Mouse (Mus musculus) testis, postnatal 14 days (tissue): Measurements from ENCODE around the gene Klk1b11.
"Not testable (repeated sequence)": the region's sequence is repeated elsewhere in the genome, so short reads cannot be mapped to it uniquely, and the experiment has no call there.

Source experiments
- DNase-seq: peaks from one replicate; pipeline ENCODE4 v3.0.0; 2021; ENCODE audit warnings: low spot score

The Klk1b11 gene

DNA sequence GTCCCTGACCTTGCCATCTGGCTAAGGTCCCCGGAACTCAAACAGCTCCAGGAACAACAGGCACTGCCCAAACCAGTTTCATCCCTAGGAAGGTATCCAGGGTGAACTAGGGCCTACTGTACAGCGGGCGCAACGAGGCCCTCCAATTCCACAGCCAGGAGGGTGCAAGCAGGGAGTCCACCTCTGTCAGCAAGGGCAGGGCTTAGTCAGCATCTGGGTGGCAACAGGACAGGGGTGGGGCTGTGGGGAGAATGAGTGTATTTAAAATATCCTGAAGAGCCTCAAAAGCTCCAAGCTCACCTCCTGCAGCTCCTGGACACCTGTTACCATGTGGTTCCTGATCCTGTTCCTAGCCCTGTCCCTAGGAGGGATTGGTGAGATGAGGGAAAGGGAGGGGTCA is at the start of gene Klk1b11:
Gene Klk1b11, plus strand, starts transcription at position 301 of the 400 bp plus-strand sequence.
- not testable (repeated sequence) for DNase-seq

DNA sequence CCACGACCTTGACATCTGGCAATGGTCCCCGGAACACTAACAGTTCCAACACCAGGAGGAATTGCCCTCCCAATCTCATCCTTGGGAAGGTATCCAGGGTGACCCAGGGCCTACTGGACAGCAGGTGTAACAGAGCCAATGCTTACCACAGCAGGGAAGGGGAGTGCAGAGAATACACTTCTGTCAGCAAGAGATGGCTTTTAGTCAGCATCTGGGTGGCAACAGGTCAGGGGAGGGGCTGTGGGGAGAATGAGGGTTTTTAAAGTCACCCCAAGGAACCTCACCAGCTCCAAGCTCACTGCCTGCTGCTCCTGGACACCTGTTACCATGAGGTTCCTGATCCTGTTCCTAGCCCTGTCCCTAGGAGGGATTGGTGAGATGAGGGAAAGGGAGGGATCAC is 45.3 kb upstream of the Klk1b11 start, which contains the start of gene Klk1b8:
Gene Klk1b8, plus strand, starts transcription at position 301 of the 400 bp plus-strand sequence.
- DNase-seq = no peak

DNA sequence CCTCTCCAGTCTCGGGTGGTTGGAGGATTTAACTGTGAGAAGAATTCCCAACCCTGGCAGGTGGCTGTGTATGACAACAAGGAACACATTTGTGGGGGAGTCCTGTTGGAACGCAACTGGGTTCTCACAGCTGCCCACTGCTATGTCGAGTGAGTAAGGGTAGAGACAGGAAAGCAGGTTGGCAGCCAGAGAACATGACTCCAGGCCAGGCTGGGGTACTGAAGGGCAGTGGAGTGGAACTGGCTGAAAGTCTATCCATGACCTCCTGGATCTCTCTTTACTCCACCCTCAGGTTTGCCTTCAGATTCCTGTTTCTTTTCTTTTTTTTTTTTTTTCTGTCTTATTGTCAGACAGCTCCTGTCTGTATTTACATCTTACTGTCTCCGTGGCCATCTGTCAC is 43.0 kb upstream of the Klk1b11 start:
- no peak for DNase-seq

DNA sequence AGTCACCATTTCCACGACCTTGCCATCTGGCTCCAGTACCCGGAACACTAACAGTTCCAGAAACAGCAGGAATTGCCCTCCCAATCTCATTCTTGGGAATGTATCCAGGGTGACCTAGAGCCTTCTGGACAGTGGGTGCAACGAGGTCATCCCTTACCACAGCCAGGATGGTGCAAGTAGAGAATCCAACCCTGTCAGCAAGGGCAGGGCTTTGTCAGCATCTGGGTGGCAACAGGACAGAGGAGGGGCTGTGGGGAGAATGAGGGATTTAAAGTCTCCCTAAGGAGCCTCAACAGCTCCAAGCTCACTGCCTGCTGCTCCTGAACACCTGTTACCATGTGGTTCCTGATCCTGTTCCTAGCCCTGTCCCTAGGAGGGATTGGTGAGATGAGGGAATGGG is 29.2 kb upstream of the Klk1b11 start, which contains the start of gene Klk1b1:
Gene Klk1b1, plus strand, starts transcription at position 301 of the 400 bp plus-strand sequence.
- no peak for DNase-seq

DNA sequence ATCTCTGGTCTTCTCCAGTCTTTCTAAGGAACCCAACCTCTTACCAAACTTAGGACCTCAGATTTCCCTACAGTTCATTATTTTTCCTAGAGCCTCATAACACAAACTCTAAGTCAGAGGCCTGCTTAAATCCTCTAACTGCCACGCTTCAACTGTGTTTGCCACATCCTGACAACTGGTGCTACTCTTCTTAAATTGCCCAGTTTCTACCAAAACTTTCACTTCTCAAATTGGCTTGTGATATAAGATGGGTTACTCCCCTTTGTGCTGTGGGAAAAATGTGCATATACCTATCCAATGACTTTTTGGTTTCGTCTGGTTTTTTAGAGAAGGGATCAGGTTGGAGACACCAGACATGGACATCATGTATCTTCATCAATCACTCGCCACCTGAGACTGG is 28.6 kb upstream of the Klk1b11 start:
- DNase-seq = no peak

DNA sequence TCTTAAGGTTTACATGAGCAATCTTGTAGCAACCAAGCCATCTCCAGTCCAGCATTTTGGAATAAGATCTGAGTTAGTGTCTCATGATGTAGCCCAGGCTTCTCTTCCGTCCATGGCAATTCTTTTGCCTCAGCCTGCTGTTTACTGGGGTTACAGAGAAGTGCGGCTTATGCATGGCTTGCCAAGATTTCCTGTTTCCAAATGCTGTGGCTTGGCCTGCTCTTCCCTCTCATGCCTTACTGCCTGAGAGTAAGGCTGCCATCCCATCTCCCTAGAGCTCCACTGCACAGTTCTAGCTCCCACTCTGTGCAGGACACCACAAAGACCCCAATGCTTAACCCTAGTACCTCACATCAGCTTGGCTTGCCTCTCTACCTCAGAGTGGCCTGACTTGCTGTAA is 28.1 kb upstream of the Klk1b11 start:
- DNase-seq = no peak

DNA sequence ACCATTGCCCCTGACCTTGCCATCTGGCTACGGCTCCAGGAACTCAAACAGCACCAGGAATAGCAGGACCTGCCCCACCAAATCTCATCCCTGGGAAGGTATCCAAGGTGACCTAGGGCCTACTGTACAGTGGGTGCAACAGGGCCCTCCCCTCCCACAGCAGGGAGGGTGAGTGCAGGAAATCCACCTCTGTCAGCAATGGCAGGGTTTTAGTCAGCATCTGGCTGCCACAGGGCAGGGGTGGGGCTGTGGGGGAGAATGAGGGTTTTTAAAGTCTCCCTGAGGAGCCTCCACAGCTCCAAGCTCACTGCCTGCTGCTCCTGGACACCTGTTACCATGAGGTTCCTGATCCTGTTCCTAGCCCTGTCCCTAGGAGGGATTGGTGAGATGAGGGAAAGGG is 19.9 kb upstream of the Klk1b11 start, which contains the start of gene Klk1b9:
Gene Klk1b9, plus strand, starts transcription at position 301 of the 400 bp plus-strand sequence.
- DNase-seq = not testable (repeated sequence)

DNA sequence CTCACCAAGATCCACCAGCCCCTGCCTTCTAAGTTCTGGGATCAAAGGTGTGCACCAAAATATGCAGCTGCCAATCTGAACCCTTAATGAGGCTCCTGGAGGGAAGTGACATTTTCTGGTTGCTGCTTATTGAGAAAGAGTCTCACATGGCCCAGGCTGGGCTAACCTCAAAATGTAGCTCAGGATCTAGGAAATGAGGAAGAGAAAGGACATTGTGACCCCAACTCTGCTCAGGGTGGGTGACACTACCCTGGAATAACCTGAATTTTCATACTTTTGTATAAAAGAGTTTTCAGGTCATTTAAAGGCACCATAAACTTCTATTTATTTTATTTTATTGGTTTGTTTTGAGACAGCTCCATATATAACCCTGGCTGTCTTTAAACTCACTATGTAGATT is 10.0 kb upstream of the Klk1b11 start:
- DNase-seq = no peak

DNA sequence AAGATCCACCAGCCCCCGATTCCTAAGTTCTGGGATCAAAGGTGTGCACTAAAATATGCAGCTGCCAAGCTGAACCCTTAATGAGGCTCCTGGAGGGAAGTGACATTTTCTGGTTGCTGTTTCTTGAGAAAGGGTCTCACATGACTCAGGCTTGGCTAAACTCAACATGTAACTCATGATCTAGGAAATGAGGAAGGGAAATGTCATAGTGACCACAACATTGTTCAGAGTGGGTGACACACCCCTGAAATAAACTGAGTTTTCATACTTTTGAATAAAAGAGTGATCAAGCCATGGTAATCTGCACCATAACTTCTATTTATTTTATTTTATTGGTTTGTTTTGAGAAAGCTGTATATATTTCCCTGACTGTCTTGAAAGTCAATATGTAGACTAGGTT is 856 bp upstream of the Klk1b11 start:
- DNase-seq = not testable (repeated sequence)

DNA sequence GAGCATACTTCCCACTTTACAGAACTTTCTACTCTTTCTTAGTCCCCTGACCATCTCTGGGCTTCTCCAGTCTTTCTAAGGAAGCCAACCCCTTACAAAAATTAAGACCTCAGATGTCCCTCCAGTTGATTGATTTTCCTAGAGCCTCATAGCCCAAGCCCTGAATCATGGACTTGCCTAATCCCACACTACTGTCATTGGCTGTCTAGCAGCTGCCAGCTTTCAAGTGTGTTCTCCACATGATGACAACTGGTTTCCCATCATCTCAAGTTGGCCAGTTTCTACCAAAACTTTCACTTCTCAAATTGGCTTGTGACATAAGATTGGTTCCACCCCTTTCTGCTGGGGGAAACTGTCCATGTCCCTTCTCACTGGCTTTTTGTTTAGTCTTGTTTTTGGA is 9.2 kb downstream of the Klk1b11 start:
- no peak for DNase-seq

DNA sequence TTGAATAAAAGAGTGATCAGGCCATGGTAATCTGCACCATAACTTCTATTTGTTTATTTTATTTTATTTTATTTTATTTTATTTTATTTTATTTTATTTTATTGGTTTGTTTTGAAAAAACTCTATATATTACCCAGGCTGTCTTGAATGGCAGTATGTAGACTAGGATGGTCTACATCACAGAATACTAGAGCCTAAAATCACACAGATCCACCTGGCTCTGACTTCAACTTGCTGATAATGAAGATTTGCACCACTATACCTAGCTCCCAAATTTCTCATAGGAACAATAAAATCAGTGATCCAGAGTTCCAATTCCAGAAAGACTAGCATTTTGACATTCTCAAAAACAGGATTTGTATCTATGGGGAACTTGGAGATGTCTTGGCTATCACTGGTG is 16.2 kb downstream of the Klk1b11 start, which contains the start of gene Klk1b26:
Gene Klk1b26, plus strand, starts transcription at position 301 of the 400 bp plus-strand sequence.
- DNase-seq = not testable (repeated sequence)

DNA sequence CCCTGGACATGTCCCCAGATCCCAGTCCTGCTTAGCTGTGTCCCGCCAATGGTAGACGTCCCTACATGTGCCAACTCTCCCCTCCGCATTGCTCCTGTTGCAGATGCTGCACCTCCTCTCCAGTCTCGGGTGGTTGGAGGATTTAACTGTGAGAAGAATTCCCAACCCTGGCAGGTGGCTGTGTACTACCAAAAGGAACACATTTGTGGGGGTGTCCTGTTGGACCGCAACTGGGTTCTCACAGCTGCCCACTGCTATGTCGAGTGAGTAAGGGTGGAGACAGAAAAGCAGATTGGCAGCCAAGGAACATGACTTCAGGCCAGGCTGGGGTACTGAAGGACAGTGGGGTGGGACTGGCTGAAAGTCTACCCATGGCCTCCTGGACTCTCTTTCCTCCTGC is 19.0 kb downstream of the Klk1b11 start:
- DNase-seq = not testable (repeated sequence)

DNA sequence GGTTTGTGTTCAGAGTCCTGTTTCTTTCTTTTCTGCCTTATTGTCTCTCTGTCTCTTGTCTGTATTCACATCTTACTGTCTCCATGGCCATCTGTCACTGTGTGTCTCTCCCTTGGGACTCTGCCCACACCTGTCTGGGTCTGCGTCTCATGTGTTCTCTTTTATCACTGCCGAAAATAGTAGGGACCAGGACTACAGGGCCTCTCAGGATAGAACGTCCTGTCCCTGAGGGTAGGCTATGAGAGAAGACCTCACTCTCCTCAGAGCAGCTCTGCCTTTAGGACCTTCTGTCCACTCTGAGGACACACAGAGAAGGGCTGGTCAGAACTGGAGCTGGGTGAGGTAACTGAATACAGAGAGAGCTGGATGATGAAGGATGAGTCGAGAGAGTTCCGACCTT is 19.4 kb downstream of the Klk1b11 start:
- DNase-seq = no peak
